Mouse (Mus musculus) kidney, embryonic 14.5 days (tissue): ENCODE measurements around the gene Bst2. TPM values are rescaled to one million over a fixed set of nuclear protein-coding genes. Genes with fewer than 3 reads are reported as not detected.

ENCODE experiments used
- ATAC-seq: fragments of 200-750 bp; cut with Nextera tagmentation; 2 replicates; pipeline ENCODE4 v1.8.0; 2017; ENCODE audit warnings: moderate number of reproducible peaks, mild to moderate bottlenecking, moderate TSS enrichment, moderate library complexity; ENCODE audit not compliant: low FRiP score, low TSS enrichment
- H3K27ac ChIP-seq: fragments of 300-500 bp; sonication (generic); 2 replicates; pipeline ENCODE4 v1.5.1; 2014; ENCODE audit warnings: low read depth, mild to moderate bottlenecking, low read length, moderate library complexity, mixed read lengths
- H3K27me3 ChIP-seq: fragments of 300-500 bp; sonication (generic); 2 replicates; pipeline ENCODE4 v1.6.1; 2014; ENCODE audit warnings: mild to moderate bottlenecking, low read length; ENCODE audit not compliant: control insufficient read depth, insufficient read depth
- H3K36me3 ChIP-seq: fragments of 300-500 bp; sonication (generic); 2 replicates; pipeline ENCODE4 v1.6.1; 2014; ENCODE audit warnings: low read length, mixed read lengths; ENCODE audit not compliant: control insufficient read depth, insufficient read depth
- H3K4me1 ChIP-seq: fragments of 300-500 bp; sonication (generic); 2 replicates; pipeline ENCODE4 v1.6.1; 2014; ENCODE audit warnings: low read length, mixed read lengths; ENCODE audit not compliant: control insufficient read depth, insufficient read depth
- H3K4me2 ChIP-seq: fragments of 300-500 bp; sonication (generic); replicated peaks from 2 replicates; pipeline ENCODE4 v1.6.1; 2014; ENCODE audit warnings: low read depth, mild to moderate bottlenecking, low read length
- H3K4me3 ChIP-seq: fragments of 300-500 bp; sonication (generic); 2 replicates; pipeline ENCODE4 v1.5.1; 2014; ENCODE audit warnings: mild to moderate bottlenecking, low read length
- H3K9ac ChIP-seq: fragments of 300-500 bp; sonication (generic); 2 replicates; pipeline ENCODE4 v1.6.1; 2014; ENCODE audit warnings: low read depth, mild to moderate bottlenecking, low read length, moderate library complexity
- H3K9me3 ChIP-seq: fragments of 300-500 bp; sonication (generic); 2 replicates; pipeline ENCODE4 v1.6.1; 2016; ENCODE audit warnings: low read length; ENCODE audit not compliant: control insufficient read depth
- WGBS: fragments of 180-500 bp; shearing (Covaris S2); extraction: QIAGEN DNeasy Blood & Tissue Kit; methylation state at CpG from one replicate; pipeline ENCODE4 v1.1.7; 2014; 5-methylcytosine and 5-hydroxymethylcytosine counted together
- polyA plus RNA-seq: library from polyadenylated mRNA; unstranded; fragments of >200 nt; fragmentation: Nextera tagmentation; extraction: Ambion mirVana; gene quantifications from 2 replicates; pipeline ENCODE4 v1.2.1, GENCODE M21; 2014

Bst2 gene
- polyA plus RNA-seq, 1 experiment from 2014 or later = 8.6 TPM

DNA sequence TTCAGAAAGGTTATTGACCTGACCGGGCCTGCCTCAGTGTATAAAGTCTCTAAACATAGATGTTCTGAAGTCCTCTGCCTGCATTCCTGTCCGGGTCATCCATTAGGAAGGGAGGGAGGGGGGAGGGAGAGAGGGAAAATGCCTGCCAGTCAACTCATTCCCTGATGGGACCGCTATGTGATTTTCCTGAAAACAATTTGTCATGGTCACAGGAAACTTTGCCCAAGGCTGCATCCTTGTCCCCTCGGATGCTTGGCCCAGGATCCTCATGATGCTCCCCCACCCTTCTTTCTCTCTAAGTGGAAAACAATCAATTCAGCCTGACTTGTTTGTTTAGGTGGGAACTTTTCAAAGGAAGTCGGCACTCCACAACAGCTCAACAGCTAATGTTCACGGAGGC is 20.5 kb downstream of the Bst2 start:
- no peak for ATAC-seq
- WGBS = 14% methylated on average over 6 of the region's 6 CpGs
- no peak overlapping the region for H3K4me3 ChIP-seq
- no peaks in the 10 kb centered on the region for H3K9me3 ChIP-seq
- no peaks in the 10 kb centered on the region for H3K27me3 ChIP-seq
- H3K27ac ChIP-seq = peak overlapping the region; percentile 20; the same call in 1 of the 2 replicates
- H3K4me1 ChIP-seq = no peaks in the 10 kb centered on the region
- H3K4me2 ChIP-seq = no peak overlapping the region
- H3K9ac ChIP-seq = no peak overlapping the region
- no peaks in the 10 kb centered on the region for H3K36me3 ChIP-seq

DNA sequence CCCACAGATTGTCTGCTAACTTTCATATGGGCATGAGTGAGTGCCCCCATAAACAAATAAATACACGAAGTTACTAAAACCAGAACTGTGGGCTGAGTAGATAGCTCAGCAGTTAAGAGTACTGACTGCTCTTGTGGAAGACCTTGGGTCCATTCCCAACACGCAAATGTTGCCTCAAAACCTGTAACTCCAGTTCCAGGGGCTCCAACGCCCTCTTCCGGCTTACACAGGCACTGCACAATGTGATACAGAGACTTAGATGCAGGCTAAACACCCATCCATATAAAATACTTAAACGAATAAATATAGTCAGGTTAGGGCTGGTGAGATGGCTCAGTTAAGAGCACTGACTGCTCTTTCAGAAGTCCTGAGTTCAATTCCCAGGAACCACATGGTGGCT is 22.2 kb downstream of the Bst2 start:
- no peaks in the 10 kb centered on the region for H3K4me1 ChIP-seq
- H3K9me3 ChIP-seq = no peaks in the 10 kb centered on the region
- H3K27me3 ChIP-seq = no peaks in the 10 kb centered on the region
- H3K36me3 ChIP-seq = no peaks in the 10 kb centered on the region
- no peak overlapping the region for H3K27ac ChIP-seq
- WGBS = 79% methylated on average over 5 of the region's 5 CpGs
- no peak for ATAC-seq
- no peak overlapping the region for H3K9ac ChIP-seq
- H3K4me3 ChIP-seq = no peak overlapping the region
- no peak overlapping the region for H3K4me2 ChIP-seq

DNA sequence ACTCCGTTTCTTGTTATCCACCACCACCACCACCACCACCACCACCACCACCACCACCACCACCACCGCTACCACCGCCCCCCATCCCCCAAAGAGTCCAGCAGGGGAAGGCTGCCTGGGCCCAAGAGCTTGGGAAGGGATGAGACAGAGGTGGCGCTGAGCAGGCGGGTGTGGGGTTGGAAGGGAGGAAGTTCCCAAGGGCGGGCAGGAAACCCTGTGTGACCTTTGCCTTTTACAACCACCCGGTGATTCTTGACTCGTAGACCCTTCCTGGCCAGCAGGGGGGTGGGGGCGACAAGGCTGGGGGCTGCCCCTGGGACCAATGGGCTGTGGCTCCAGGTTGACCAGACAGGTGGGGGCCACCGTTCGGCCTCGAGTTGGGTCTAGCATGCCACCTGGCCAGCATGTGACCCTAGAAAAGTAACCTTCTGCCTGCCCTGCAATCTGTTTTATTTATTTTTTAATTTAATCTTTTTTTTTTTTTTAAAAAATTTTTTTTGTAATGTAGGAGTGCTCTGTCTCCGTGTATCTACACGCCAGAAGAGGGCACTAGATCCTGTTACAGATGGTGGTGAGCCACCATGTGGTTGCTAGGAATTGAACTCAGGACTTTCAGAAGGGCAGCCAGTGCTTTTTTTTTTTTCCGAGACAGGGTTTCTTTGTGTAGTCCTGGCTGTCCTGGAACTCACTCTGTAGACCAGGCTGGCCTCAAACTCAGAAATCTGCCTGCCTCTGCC is 24.1 kb downstream of the Bst2 start:
- no peak overlapping the region for H3K4me3 ChIP-seq
- no peaks in the 10 kb centered on the region for H3K9me3 ChIP-seq
- peaks cover 2% of the 10 kb centered on the region; the same call in 1 of the 2 replicates for H3K4me1 ChIP-seq
- ATAC-seq = no peak
- no peaks in the 10 kb centered on the region for H3K36me3 ChIP-seq
- WGBS = 69% methylated on average over 15 of the region's 15 CpGs
- no peak overlapping the region for H3K9ac ChIP-seq
- no peak overlapping the region for H3K27ac ChIP-seq
- peaks cover 8% of the 10 kb centered on the region for H3K27me3 ChIP-seq
- H3K4me2 ChIP-seq = no peak overlapping the region

DNA sequence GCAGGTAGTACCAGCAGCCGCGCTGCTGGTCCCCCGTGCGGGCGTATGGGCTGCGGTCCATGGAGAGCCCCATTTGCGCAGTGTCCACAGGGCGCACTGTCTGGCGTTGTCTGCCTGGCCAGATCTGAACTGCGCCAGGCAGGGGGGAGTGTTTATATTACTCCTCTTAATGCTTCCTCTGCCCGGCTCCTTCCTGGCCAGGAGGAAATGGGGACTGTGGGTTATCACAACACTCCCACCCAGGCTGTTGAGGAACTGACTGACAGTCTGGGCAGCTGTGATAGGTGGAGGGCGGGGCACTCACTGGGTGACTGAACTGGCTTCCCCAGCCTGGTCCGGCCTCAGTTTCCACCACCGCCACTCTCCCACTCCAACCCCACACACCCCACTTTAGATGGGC is 25.6 kb downstream of the Bst2 start, which contains the start of gene Plvap:
Gene Plvap (minus strand): TSS at position 109 of the 400 bp plus-strand sequence.
- peak within 1 kb of the TSS; percentile 27 for H3K4me3 ChIP-seq
- 0 out of 2 replicates have a peak within 1 kb of the TSS, but pooled peaks have one; percentile 48 for H3K27ac ChIP-seq
- peak; percentile 49 for ATAC-seq
- H3K9me3 ChIP-seq = no peaks in the 10 kb centered on the region
- H3K36me3 ChIP-seq = no peaks in the 10 kb centered on the region
- peaks cover 21% of the 10 kb centered on the region for H3K27me3 ChIP-seq
- H3K4me1 ChIP-seq = peaks cover 11% of the 10 kb centered on the region; the same call in 1 of the 2 replicates
- peak within 1 kb of the TSS; percentile 26; the same call in 1 of the 2 replicates for H3K4me2 ChIP-seq
- 25% methylated on average over 14 of the region's 14 CpGs for WGBS
- peak within 1 kb of the TSS; percentile 37; the same call in 1 of the 2 replicates for H3K9ac ChIP-seq

DNA sequence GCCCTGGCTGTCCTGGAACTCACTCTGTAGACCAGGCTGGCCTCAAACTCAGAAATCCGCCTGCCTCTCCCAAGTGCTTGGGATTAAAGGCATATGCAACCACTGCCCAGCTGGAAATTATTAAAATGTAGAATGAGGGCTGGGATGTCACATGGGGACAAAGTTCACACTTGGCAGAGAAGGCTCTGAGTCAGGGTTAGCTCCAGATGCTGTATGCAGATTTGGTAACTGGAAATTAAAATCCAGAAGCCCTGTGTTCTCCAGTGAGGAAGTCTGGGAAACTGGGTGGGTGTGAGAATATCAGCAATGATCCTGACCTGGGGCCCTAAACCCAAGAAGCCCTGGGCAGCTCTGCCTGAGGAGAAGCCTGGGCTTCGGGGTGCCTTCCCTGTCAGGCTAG is 27.9 kb downstream of the Bst2 start:
- Histone ChIP-seq H3K4me3 (peak overlapping the region; percentile 27; the same call in 1 of the 2 replicates), H3K27me3 (peaks cover 29% of the 10 kb centered on the region), H3K36me3 (no peaks in the 10 kb centered on the region), H3K27ac (no peak overlapping the region), H3K9me3 (no peaks in the 10 kb centered on the region), H3K9ac (0 out of 2 replicates have a peak overlapping the region, but pooled peaks have one; percentile 8), H3K4me2 (peak overlapping the region; percentile 26; the same call in 1 of the 2 replicates), H3K4me1 (peaks cover 11% of the 10 kb centered on the region; the same call in 1 of the 2 replicates)
- WGBS = 78% methylated on average over 2 of the region's 2 CpGs
- no peak for ATAC-seq

DNA sequence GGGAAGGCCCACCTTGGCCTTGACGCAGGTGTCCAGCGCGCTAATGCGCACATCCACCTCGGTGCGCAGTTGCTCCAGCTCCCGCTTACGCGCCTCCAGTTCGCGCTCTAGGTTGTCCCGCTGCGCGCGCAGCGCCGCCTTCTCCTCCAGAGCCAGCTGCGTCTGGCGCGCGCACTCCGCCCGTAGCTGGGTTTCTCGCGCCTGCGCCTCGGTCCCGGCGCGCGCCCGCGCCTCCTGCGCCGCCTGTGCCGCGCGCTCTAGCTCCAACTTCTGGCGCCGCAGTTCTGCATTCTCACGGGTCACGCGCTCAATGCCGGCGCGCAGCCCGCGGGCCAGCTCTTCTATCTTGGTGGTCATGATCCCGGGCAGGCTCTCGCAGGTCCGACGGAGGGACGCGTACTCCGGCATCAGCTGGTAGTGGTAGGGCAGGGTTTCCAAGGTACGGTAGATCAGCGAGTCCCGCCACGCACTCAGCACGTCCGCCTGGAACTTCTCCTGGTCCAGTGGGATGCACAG is 29.6 kb downstream of the Bst2 start:
- Histone ChIP-seq H3K36me3 (no peaks in the 10 kb centered on the region), H3K4me2 (peak overlapping the region; percentile 80), H3K4me1 (peaks cover 11% of the 10 kb centered on the region; the same call in 1 of the 2 replicates), H3K27ac (no peak overlapping the region), H3K9me3 (no peaks in the 10 kb centered on the region), H3K4me3 (peak overlapping the region; percentile 47), H3K9ac (peak overlapping the region; percentile 47), H3K27me3 (peaks cover 29% of the 10 kb centered on the region)
- WGBS = under 1% methylated on average over 61 of the region's 61 CpGs
- peak; percentile 71 for ATAC-seq

DNA sequence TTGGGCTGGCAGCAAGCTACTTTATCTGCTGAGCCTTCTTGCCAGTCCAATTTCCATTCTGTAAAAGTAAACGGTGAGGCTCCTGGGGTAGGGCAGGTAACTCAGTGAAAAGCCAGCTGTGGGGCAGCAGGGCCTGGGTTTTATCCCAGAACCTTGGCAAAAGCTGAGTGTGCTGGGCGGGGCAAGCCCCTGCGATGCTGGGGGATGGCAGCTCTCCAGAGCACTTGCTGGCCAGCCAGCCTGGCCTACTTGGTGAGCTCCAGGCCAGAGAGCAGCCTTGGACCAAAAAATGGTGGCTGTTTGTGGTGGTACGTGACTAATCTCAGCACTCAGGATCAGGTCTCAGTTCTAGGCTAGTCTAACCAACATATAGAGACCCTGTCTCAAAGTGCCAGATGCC is 31.3 kb downstream of the Bst2 start:
- ATAC-seq = no peak

DNA sequence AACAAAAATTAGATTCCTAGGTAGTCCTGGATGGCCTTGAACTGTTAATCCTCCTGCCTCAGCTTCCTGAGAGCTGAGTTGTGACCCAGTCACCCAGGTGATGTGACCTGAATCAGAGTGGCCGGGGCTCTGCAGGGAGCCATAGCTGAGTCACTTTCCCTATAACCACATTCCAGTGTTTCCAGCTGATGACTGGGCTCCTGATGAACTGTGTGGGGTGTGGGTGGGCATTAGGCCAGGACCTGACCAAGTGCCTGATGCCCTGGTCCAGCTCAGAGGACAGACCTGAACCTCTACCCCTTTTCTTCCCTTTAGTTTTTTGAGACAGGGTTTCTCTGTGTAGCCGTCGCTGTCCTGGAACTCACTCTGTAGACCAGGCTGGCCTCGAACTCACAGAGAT is 31.9 kb downstream of the Bst2 start:
- 87% methylated on average over 4 of the region's 4 CpGs for WGBS
- H3K9me3 ChIP-seq = no peaks in the 10 kb centered on the region

More for the DNA sequence above, 31.3 kb downstream of the Bst2 start:
- H3K27me3 ChIP-seq = peaks cover 29% of the 10 kb centered on the region
- 90% methylated on average over 4 of the region's 4 CpGs for WGBS
- H3K4me3 ChIP-seq = no peak overlapping the region
- H3K9ac ChIP-seq = no peak overlapping the region
- peaks cover 11% of the 10 kb centered on the region; the same call in 1 of the 2 replicates for H3K4me1 ChIP-seq
- no peak overlapping the region for H3K27ac ChIP-seq
- no peak overlapping the region for H3K4me2 ChIP-seq
- H3K36me3 ChIP-seq = no peaks in the 10 kb centered on the region
- H3K9me3 ChIP-seq = no peaks in the 10 kb centered on the region

DNA sequence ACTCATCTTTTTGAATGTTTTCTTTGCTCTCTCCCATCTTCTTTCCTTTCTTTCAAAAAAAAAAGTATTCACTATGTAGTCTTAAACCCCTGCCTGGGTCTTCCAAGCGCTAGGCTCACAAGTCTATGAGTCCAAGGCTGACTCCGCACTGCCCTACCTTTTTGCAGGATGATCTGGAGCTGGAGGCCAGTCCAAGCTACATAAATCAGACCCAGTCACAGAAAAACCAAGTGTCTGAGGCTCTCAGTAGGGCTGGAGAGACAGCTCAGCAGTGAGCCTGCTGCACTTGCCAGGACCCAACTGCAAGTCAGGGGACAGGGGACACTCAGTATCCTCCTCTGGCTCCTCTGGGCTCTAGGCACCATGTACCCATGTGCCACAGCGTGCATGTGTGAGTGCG is 32.9 kb downstream of the Bst2 start:
- H3K9ac ChIP-seq = no peak overlapping the region
- no peak for ATAC-seq
- no peak overlapping the region for H3K27ac ChIP-seq
- peaks cover 12% of the 10 kb centered on the region for H3K4me1 ChIP-seq
- H3K27me3 ChIP-seq = peaks cover 29% of the 10 kb centered on the region
- no peak overlapping the region for H3K4me3 ChIP-seq
- H3K9me3 ChIP-seq = no peaks in the 10 kb centered on the region
- H3K36me3 ChIP-seq = no peaks in the 10 kb centered on the region
- WGBS = 75% methylated on average over 4 of the region's 4 CpGs
- no peak overlapping the region for H3K4me2 ChIP-seq

More for the DNA sequence above, 31.9 kb downstream of the Bst2 start:
- Histone ChIP-seq H3K27ac (no peak overlapping the region), H3K27me3 (peaks cover 29% of the 10 kb centered on the region), H3K36me3 (no peaks in the 10 kb centered on the region), H3K4me3 (no peak overlapping the region), H3K4me2 (no peak overlapping the region), H3K4me1 (peaks cover 11% of the 10 kb centered on the region; the same call in 1 of the 2 replicates), H3K9ac (no peak overlapping the region)
- ATAC-seq = no peak
